In genomic region chr11:113709731-113710256, GRCm38 (mm10) we compare ENCODE assay signal across 7 mouse cellular contexts. TPM values are rescaled to one million over a fixed set of nuclear protein-coding genes. Genes with fewer than 3 reads are reported as not detected.
A peak's percentile ranks its signal among the peaks of the same experiment; 100 is the strongest.
DNase-seq lines count a peak whose midpoint lies in the region; ATAC-seq and TF ChIP-seq lines count a peak whose summit lies in the region.

TSS of gene Cpsf4l (minus strand) at chr11:113710017.

- H3K27ac ChIP-seq in spleen, adult 2 months (ENCODE audit: insufficient read depth, low read length) = peak within 1 kb of the TSS; percentile 25; the same call in 1 of the 2 replicates
- no peak within 1 kb of the TSS; the same call in 1 of the 2 replicates for H3K27ac ChIP-seq in forebrain, embryonic 16.5 days (ENCODE audit: low read length)

- peak; percentile 45 for ATAC-seq in forebrain, embryonic 16.5 days

- WGBS in spleen, adult 2 months = 62% methylated on average over 11 of the region's 11 CpGs
- WGBS in forebrain, embryonic 16.5 days = 1% methylated on average over 11 of the region's 11 CpGs

- no peak within 1 kb of the TSS for H3K4me3 ChIP-seq in spleen, adult 2 months (ENCODE audit: extremely low read depth, insufficient read depth, insufficient read length)
- no peak within 1 kb of the TSS for H3K4me3 ChIP-seq in forebrain, embryonic 16.5 days (replicated peaks; ENCODE audit: low read length)

- H3K9ac ChIP-seq in forebrain, embryonic 16.5 days (replicated peaks; ENCODE audit: low read depth, low read length) = peak within 1 kb of the TSS; percentile 8; the same call in 1 of the 2 replicates

- no peaks in the 10 kb centered on the region for H3K9me3 ChIP-seq in forebrain, embryonic 16.5 days (ENCODE audit: control insufficient read depth, low read length)

- no peak for TF ChIP-seq POLR2A in spleen, adult 2 months (IDR thresholded peaks at IDR 0.05; ENCODE audit: low read depth, low read length)

- no peak for TF ChIP-seq CTCF in spleen, adult 2 months (IDR thresholded peaks at IDR 0.05; ENCODE audit: extremely low read depth, insufficient read depth, insufficient read length, insufficient replicate concordance)

- H3K4me2 ChIP-seq in forebrain, embryonic 16.5 days (ENCODE audit: low read length) = no peak within 1 kb of the TSS

- no peaks in the 10 kb centered on the region for H3K27me3 ChIP-seq in spleen, adult 2 months (ENCODE audit: control insufficient read depth, insufficient read depth, low read length)
- H3K27me3 ChIP-seq in forebrain, embryonic 16.5 days (replicated peaks; ENCODE audit: control insufficient read depth, insufficient read depth, low read length) = no peaks in the 10 kb centered on the region

- no peaks in the 10 kb centered on the region for H3K4me1 ChIP-seq in spleen, adult 2 months (ENCODE audit: control insufficient read depth, insufficient read depth, insufficient read length)
- H3K4me1 ChIP-seq in forebrain, embryonic 16.5 days (replicated peaks; ENCODE audit: control insufficient read depth, insufficient read depth, low read length) = peaks cover 14% of the 10 kb centered on the region

- no peak for DNase-seq in spleen, adult 2 months (ENCODE audit: low read depth in 1 of 2, low spot score in 2 of 2)
- DNase-seq in spleen, postnatal 14 days (ENCODE audit: low spot score in 2 of 2) = no peak
- DNase-seq in lung, postnatal 4 days = peak; percentile 39 to 62
- peak; percentile 77 for DNase-seq in thymus, postnatal 4 days
- no peak for DNase-seq in cerebellum, adult 18-20 months
- DNase-seq in spleen, postnatal 36 days (ENCODE audit: low spot score in 2 of 2) = no peak

- no peaks in the 10 kb centered on the region for H3K36me3 ChIP-seq in spleen, adult 2 months (ENCODE audit: control insufficient read depth, insufficient read depth, low read length)
- H3K36me3 ChIP-seq in forebrain, embryonic 16.5 days (ENCODE audit: control insufficient read depth, insufficient read depth) = 0 out of 2 replicates have a peak, but pooled peaks cover 4% of the 10 kb centered on the region

RNA-seq across cellular contexts. Expression of gene Cpsf4l, which starts in this region (rescaled TPM):
- not detected in 2 replicates for polyA plus RNA-seq in spleen, adult 2 months (2012; rRNA removed)
- polyA plus RNA-seq in forebrain, embryonic 16.5 days (2015; fragmentation: Nextera tagmentation; extraction: Ambion mirVana) = 0.32 and 0.35 TPM in 2 replicates

Comparison
In these comparisons a context has a peak if more than half of its experiments do, and no peak if none do; other contexts are left out.
1. Peak in ATAC-seq and H3K9ac ChIP-seq in forebrain, embryonic 16.5 days; RNA of the gene not detected or under 1 TPM.
2. DNase-seq: peak in lung, postnatal 4 days (2 of 2) and thymus, postnatal 4 days (single experiment); none in spleen, adult 2 months (0 of 2), spleen, postnatal 14 days (0 of 2), cerebellum, adult 18-20 months (0 of 2) and spleen, postnatal 36 days (0 of 2).